Mouse (Mus musculus) midbrain, embryonic 15.5 days (tissue): Measurements from ENCODE around the gene Ebp. TPM values are rescaled to one million over a fixed set of nuclear protein-coding genes. Genes with fewer than 3 reads are reported as not detected.

Experiments
- ATAC-seq: fragments of 200-750 bp; cut with Nextera tagmentation; replicated peaks from 2 replicates; pipeline ENCODE4 v1.8.0; 2017; ENCODE audit warnings: moderate TSS enrichment
- H3K27ac ChIP-seq: fragments of 300-500 bp; sonication (generic); 2 replicates; pipeline ENCODE4 v1.5.1; 2015; ENCODE audit warnings: mild to moderate bottlenecking, inconsistent platforms
- H3K27me3 ChIP-seq: fragments of 300-500 bp; sonication (generic); replicated peaks from 2 replicates; pipeline ENCODE4 v1.6.1; 2015; ENCODE audit warnings: inconsistent platforms
- H3K36me3 ChIP-seq: fragments of 300-500 bp; sonication (generic); replicated peaks from 2 replicates; pipeline ENCODE4 v1.6.1; 2015; ENCODE audit warnings: inconsistent platforms
- H3K4me1 ChIP-seq: fragments of 300-500 bp; sonication (generic); 2 replicates; pipeline ENCODE4 v1.6.1; 2015; ENCODE audit warnings: inconsistent platforms
- H3K4me2 ChIP-seq: fragments of 300-500 bp; sonication (generic); 2 replicates; pipeline ENCODE4 v1.6.1; 2015; ENCODE audit warnings: inconsistent platforms, mild to moderate bottlenecking, moderate library complexity
- H3K4me3 ChIP-seq: fragments of 300-500 bp; sonication (generic); 2 replicates; pipeline ENCODE4 v1.5.1; 2015; ENCODE audit warnings: mild to moderate bottlenecking, inconsistent platforms
- H3K9ac ChIP-seq: fragments of 300-500 bp; sonication (generic); 2 replicates; pipeline ENCODE4 v1.6.1; 2015; ENCODE audit warnings: mild to moderate bottlenecking, inconsistent platforms
- H3K9me3 ChIP-seq: fragments of 300-500 bp; sonication (generic); 2 replicates; pipeline ENCODE4 v1.6.1; 2016; ENCODE audit warnings: inconsistent platforms
- WGBS: fragments of 180-500 bp; shearing (Covaris S2); methylation state at CpG from one replicate; pipeline ENCODE4 v1.1.7; 2015; ENCODE audit warnings: mixed read lengths; 5-methylcytosine and 5-hydroxymethylcytosine counted together
- polyA plus RNA-seq: library from polyadenylated mRNA; unstranded; fragments of >200 nt; fragmentation: Nextera tagmentation; extraction: Ambion mirVana; gene quantifications from 2 replicates; pipeline ENCODE4 v1.2.1, GENCODE M21; 2015

The Ebp gene
- polyA plus RNA-seq, 1 experiment from 2014 or later = 26.9 TPM

DNA sequence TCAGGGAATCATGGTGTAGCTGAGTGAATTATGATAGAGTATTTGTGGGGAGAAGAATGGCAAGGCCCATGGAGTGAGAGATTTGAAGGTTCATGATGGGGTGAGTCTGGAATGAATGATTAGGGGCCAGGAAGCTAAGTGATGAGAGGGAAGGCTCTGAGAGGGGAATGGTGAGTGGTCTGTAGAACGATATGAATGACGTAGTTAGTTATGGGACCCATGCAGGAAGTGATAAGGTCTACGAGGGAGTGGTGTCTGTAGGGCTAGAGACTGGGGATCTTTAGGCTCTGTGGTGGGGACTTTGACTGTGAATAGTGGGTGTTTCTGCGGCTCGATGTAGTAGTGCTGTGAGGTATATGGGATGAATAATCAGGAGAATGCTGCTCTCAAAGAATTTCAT lies 13.7 kb downstream of the Ebp start:
- Histone ChIP-seq H3K9me3 (no peaks in the 10 kb centered on the region), H3K4me1 (peaks cover 5% of the 10 kb centered on the region), H3K9ac (no peak overlapping the region), H3K4me2 (no peak overlapping the region), H3K27me3 (no peaks in the 10 kb centered on the region), H3K27ac (no peak overlapping the region), H3K36me3 (no peaks in the 10 kb centered on the region), H3K4me3 (no peak overlapping the region)
- 91% methylated on average over 5 of the region's 5 CpGs for WGBS
- no peak for ATAC-seq

- Histone ChIP-seq H3K9me3 (no peaks in the 10 kb centered on the region), H3K36me3 (no peaks in the 10 kb centered on the region), H3K9ac (no peak overlapping the region), H3K4me3 (no peak overlapping the region), H3K27me3 (no peaks in the 10 kb centered on the region), H3K4me1 (peaks cover 7% of the 10 kb centered on the region), H3K4me2 (no peak overlapping the region), H3K27ac (no peak overlapping the region)
- ATAC-seq = no peak
- WGBS = 90% methylated on average over 2 of the region's 2 CpGs
Observed at GRCm38 (mm10) chrX:8178871-8179270, 14.4 kb downstream of the Ebp start.

- Histone ChIP-seq H3K27ac (peak within 1 kb of the TSS; percentile 71), H3K27me3 (no peaks in the 10 kb centered on the region), H3K9me3 (no peaks in the 10 kb centered on the region), H3K4me2 (peak within 1 kb of the TSS; percentile 53), H3K4me3 (peak within 1 kb of the TSS; percentile 65), H3K36me3 (no peaks in the 10 kb centered on the region), H3K4me1 (peaks cover 7% of the 10 kb centered on the region), H3K9ac (peak within 1 kb of the TSS; percentile 59)
- ATAC-seq = peak; percentile 96
- 11% methylated on average over 56 of the region's 56 CpGs for WGBS
Observed at GRCm38 (mm10) chrX:8175504-8176385, 17.6 kb downstream of the Ebp start, which contains the start of gene Tbc1d25. Gene Tbc1d25 (minus strand): TSS chrX:8176181.

- H3K36me3 ChIP-seq = no peaks in the 10 kb centered on the region
- peaks cover 7% of the 10 kb centered on the region for H3K4me1 ChIP-seq
- H3K9me3 ChIP-seq = no peaks in the 10 kb centered on the region
- WGBS = 27% methylated on average over 4 of the region's 4 CpGs
- peak overlapping the region; percentile 65 for H3K4me3 ChIP-seq
- H3K27me3 ChIP-seq = no peaks in the 10 kb centered on the region
- ATAC-seq = no peak
- H3K27ac ChIP-seq = no peak overlapping the region
- peak overlapping the region; percentile 53 for H3K4me2 ChIP-seq
- peak overlapping the region; percentile 59 for H3K9ac ChIP-seq
Observed at GRCm38 (mm10) chrX:8175169-8175503, 18.2 kb downstream of the Ebp start.

GRCm38 (mm10) chrX:8167716-8168647 lies 25.3 kb downstream of the Ebp start:
- no peaks in the 10 kb centered on the region for H3K36me3 ChIP-seq
- no peaks in the 10 kb centered on the region for H3K4me1 ChIP-seq
- H3K27me3 ChIP-seq = no peaks in the 10 kb centered on the region
- no peaks in the 10 kb centered on the region for H3K9me3 ChIP-seq
- ATAC-seq = no peak
- no peak overlapping the region for H3K4me3 ChIP-seq
- H3K4me2 ChIP-seq = no peak overlapping the region
- H3K27ac ChIP-seq = no peak overlapping the region
- H3K9ac ChIP-seq = no peak overlapping the region
- 92% methylated on average over 10 of the region's 10 CpGs for WGBS

DNA sequence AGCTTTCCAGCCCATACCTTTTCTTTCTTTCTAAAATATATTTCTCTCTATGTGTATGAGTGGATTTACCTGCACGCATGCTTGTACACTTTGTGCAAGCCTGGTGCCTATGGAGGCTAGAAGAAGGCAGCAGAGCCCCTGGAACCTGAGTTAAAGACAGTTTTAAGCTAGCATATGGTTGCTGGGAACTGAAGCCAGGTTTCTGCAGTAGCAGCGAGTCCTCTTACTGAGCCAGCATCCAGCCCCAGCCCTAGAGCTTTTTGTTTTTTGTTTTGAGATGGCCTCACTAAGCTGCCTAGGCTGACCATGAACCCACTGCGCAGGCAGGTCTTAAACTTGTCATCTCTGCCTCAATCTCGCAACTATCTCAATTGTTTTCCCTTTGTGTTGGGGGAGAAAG lies 28.8 kb downstream of the Ebp start:
- H3K9ac ChIP-seq = no peak overlapping the region
- 90% methylated on average over 4 of the region's 4 CpGs for WGBS
- H3K9me3 ChIP-seq = no peaks in the 10 kb centered on the region
- H3K36me3 ChIP-seq = no peaks in the 10 kb centered on the region
- no peak overlapping the region for H3K4me3 ChIP-seq
- no peak overlapping the region for H3K4me2 ChIP-seq
- no peaks in the 10 kb centered on the region for H3K27me3 ChIP-seq
- H3K4me1 ChIP-seq = no peaks in the 10 kb centered on the region
- H3K27ac ChIP-seq = no peak overlapping the region
- no peak for ATAC-seq

- no peak for ATAC-seq
- 89% methylated on average over 5 of the region's 5 CpGs for WGBS
- H3K4me2 ChIP-seq = no peak overlapping the region
- no peak overlapping the region for H3K9ac ChIP-seq
- no peaks in the 10 kb centered on the region for H3K4me1 ChIP-seq
- H3K27me3 ChIP-seq = no peaks in the 10 kb centered on the region
- no peaks in the 10 kb centered on the region for H3K36me3 ChIP-seq
- H3K4me3 ChIP-seq = no peak overlapping the region
- no peak overlapping the region for H3K27ac ChIP-seq
- H3K9me3 ChIP-seq = no peaks in the 10 kb centered on the region
Observed at GRCm38 (mm10) chrX:8163076-8163475, 30.2 kb downstream of the Ebp start.

DNA sequence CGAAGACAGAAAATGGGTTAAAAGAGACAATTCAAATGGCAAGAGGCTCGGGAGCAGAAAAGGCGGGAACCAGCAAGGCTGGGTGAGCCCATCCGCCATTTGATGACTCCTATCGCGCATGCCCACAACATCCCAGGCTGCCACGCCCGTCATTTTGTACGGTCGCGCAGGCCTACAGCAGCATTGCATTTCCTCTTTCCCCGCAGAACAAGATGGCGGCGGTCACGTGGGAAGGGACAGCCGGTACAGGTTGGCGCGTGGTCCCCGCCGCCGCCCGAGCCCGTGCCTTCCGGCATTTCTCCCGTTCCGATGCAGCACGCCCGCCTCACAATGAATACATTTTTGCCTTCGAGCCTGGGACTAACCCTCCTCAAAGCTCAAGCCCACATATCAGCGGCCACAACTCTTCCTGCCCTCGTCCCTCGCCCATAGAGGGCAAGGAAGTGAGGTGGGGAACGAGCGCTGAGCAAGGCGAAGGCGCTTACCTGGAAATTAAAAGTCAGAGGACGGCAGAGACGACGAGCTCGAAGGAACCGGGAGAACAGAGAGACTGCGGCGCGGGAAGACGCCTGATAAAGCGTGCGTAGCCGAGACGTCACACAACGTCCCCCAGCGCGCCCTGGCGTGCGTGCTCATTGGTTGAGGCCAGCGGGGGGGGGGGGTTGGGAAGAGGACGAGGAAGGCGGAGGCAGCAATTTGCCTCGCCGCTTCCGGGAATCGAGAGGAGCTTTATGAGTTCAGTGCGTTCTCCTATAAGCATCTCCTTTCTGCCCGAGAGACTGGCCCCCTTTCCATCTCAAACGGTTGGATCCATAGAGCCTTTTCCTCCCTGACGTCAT lies 47.9 kb downstream of the Ebp start, which contains the start of gene Rbm3:
TSS of gene Rbm3 (minus strand) at position 728 of the 839 bp plus-strand sequence.
- Histone ChIP-seq H3K4me3 (peak within 1 kb of the TSS; percentile 64), H3K4me2 (peak within 1 kb of the TSS; percentile 68), H3K9me3 (no peaks in the 10 kb centered on the region), H3K27me3 (no peaks in the 10 kb centered on the region), H3K36me3 (no peaks in the 10 kb centered on the region; the same call in 1 of the 2 replicates), H3K27ac (peak within 1 kb of the TSS; percentile 95), H3K9ac (peak within 1 kb of the TSS; percentile 81), H3K4me1 (peaks cover 10% of the 10 kb centered on the region)
- peak; percentile 97 for ATAC-seq
- WGBS = 27% methylated on average over 65 of the region's 65 CpGs

DNA sequence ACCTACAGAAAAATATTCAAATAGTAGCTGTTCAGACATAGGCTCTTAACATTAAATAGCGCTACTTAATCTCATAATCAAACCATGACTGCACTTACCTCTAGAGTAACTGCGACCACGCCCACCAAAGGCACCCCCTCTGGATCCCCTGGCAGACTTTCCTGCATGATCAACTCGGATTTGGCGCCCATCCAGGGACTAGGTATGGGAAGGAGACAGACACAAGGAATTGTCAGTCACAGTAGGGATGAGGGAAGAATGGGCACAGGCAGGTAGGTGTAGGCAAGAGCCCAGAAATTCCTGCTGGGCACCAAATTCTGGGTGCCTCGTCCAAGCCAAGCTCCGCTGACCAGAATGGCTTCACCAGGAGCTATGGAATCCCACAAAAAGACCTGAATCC lies 49.6 kb downstream of the Ebp start:
- Histone ChIP-seq H3K4me2 (peak overlapping the region; percentile 68), H3K27ac (no peak overlapping the region), H3K4me3 (peak overlapping the region; percentile 64), H3K9ac (0 out of 2 replicates have a peak overlapping the region, but pooled peaks have one; percentile 81), H3K27me3 (no peaks in the 10 kb centered on the region), H3K4me1 (peaks cover 10% of the 10 kb centered on the region), H3K9me3 (no peaks in the 10 kb centered on the region), H3K36me3 (no peaks in the 10 kb centered on the region; the same call in 1 of the 2 replicates)
- 74% methylated on average over 7 of the region's 7 CpGs for WGBS
- ATAC-seq = no peak

- Histone ChIP-seq H3K36me3 (no peaks in the 10 kb centered on the region; the same call in 1 of the 2 replicates), H3K27ac (no peak overlapping the region), H3K4me2 (no peak overlapping the region), H3K27me3 (no peaks in the 10 kb centered on the region), H3K9ac (no peak overlapping the region), H3K4me1 (peaks cover 10% of the 10 kb centered on the region), H3K9me3 (no peaks in the 10 kb centered on the region), H3K4me3 (no peak overlapping the region)
- ATAC-seq = no peak
- WGBS = 85% methylated on average over 7 of the region's 7 CpGs
Observed at GRCm38 (mm10) chrX:8142948-8143347, 50.4 kb downstream of the Ebp start.

- no peak for ATAC-seq
- Histone ChIP-seq H3K27ac (no peak overlapping the region), H3K4me1 (peaks cover 10% of the 10 kb centered on the region), H3K36me3 (no peaks in the 10 kb centered on the region; the same call in 1 of the 2 replicates), H3K4me3 (no peak overlapping the region), H3K27me3 (no peaks in the 10 kb centered on the region), H3K4me2 (no peak overlapping the region), H3K9ac (no peak overlapping the region), H3K9me3 (no peaks in the 10 kb centered on the region)
- WGBS = 73% methylated on average over 3 of the region's 3 CpGs
Observed at GRCm38 (mm10) chrX:8141058-8141457, 52.3 kb downstream of the Ebp start.
